Mouse (Mus musculus): ENCODE measurements around the gene Prkn. TPM values are rescaled to one million over a fixed set of nuclear protein-coding genes. Genes with fewer than 3 reads are reported as not detected.
"Not testable (repeated sequence)": the region's sequence is repeated elsewhere in the genome, so short reads cannot be mapped to it uniquely, and the experiment has no call there.

Prkn gene
- polyA plus RNA-seq, 1 experiment from 2014 or later: 2.4 TPM

DNA sequence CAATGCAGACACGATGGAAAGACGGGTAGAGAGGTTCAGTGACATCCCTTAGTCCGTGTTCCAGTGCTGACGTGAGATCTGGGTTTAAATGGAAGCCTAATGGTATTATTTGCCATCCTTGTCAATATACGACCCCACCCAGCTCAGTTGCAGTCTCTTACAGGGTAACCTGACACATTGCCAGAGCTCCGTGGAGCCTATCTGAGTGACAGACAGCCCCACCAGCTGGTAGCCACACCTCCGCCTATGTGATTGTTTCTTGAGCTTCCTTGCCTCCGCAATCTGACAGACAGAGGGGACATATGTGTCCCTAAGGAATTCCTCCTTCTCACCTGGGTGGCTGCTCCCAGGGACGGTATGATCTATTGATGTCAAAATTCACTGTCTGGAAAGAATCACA lies 1141.5 kb downstream of the Prkn start:
- no peaks in the 10 kb centered on the region for H3K9me3 ChIP-seq (replicated peaks)
- WGBS: 71% methylated on average over 9 of the region's 9 CpGs
- H3K4me3 ChIP-seq: no peak overlapping the region
- H3K27ac ChIP-seq: no peak overlapping the region
- no peak overlapping the region for H3K9ac ChIP-seq
- no peaks in the 10 kb centered on the region for H3K36me3 ChIP-seq
- H3K4me2 ChIP-seq (replicated peaks): no peak overlapping the region
- peaks cover 12% of the 10 kb centered on the region for H3K4me1 ChIP-seq
- no peak for ATAC-seq (ENCODE audit: low FRiP score)
- no peaks in the 10 kb centered on the region; the same call in 1 of the 2 replicates for H3K27me3 ChIP-seq

DNA sequence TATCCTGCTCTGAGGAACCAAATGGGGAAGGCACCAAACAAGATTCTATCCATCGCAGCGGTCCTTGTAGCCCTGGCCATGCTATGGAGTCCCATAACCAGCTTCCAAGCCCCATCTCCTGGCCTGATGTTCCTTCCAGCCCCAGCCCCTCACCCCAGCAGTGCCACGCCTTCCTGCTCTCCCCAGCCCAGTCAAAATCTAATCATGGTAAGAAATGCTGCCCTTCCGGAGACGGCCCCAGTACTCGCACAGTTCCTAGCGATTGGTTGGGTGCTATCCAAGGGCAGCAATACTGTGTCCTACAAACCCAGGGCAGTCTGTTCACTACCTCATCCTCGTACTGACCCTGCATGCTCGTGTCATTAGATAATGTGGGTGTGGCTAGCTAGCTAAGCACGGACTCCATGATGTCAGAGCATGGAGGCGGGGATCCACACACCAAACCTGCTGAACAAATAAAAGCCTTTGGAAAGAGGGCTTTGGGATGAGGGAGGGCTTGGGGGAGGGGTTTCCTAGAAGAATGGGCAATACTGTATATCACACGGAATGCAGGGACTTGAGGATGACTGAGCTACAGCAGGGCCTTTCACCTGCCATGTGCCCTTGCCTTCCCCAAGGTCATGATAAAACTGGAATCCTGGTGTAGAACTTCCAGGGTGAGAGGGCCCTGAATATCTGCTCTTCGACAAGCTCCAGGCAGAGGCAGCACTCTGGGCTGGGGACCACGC lies 1148.1 kb downstream of the Prkn start:
- Histone ChIP-seq H3K4me2 (replicated peaks) (no peak overlapping the region), H3K4me1 (peaks cover 10% of the 10 kb centered on the region), H3K27ac (no peak overlapping the region), H3K36me3 (no peaks in the 10 kb centered on the region), H3K27me3 (no peaks in the 10 kb centered on the region), H3K9me3 (replicated peaks) (no peaks in the 10 kb centered on the region), H3K9ac (no peak overlapping the region), H3K4me3 (no peak overlapping the region)
- ATAC-seq (ENCODE audit: low FRiP score): no peak
- WGBS: 78% methylated on average over 14 of the region's 14 CpGs

- H3K27ac ChIP-seq: no peak overlapping the region
- H3K27me3 ChIP-seq: no peaks in the 10 kb centered on the region
- H3K9me3 ChIP-seq (replicated peaks): no peaks in the 10 kb centered on the region
- H3K4me1 ChIP-seq: peaks cover 10% of the 10 kb centered on the region
- no peak for ATAC-seq (ENCODE audit: low FRiP score)
- 90% methylated on average over 4 of the region's 4 CpGs for WGBS
- no peak overlapping the region for H3K9ac ChIP-seq
- no peak overlapping the region for H3K4me2 ChIP-seq (replicated peaks)
- no peak overlapping the region for H3K4me3 ChIP-seq
- H3K36me3 ChIP-seq: no peaks in the 10 kb centered on the region
Measured at GRCm38 (mm10) chr17:11989296-11989695, 1149.1 kb downstream of the Prkn start.

- Histone ChIP-seq H3K9me3 (replicated peaks) (no peaks in the 10 kb centered on the region), H3K4me1 (peaks cover 10% of the 10 kb centered on the region), H3K27ac (peak overlapping the region; percentile 66), H3K27me3 (no peaks in the 10 kb centered on the region), H3K9ac (no peak overlapping the region), H3K36me3 (no peaks in the 10 kb centered on the region), H3K4me3 (no peak overlapping the region), H3K4me2 (replicated peaks) (no peak overlapping the region)
- ATAC-seq (ENCODE audit: low FRiP score): no peak
- WGBS: 63% methylated on average over 11 of the region's 11 CpGs
Measured at GRCm38 (mm10) chr17:11990386-11991087, 1150.4 kb downstream of the Prkn start.

GRCm38 (mm10) chr17:11993249-11993648 lies 1153.1 kb downstream of the Prkn start:
- 32% methylated on average over 8 of the region's 8 CpGs for WGBS
- Histone ChIP-seq H3K4me3 (no peak overlapping the region), H3K27me3 (no peaks in the 10 kb centered on the region), H3K9me3 (replicated peaks) (no peaks in the 10 kb centered on the region), H3K27ac (no peak overlapping the region), H3K4me2 (replicated peaks) (no peak overlapping the region), H3K36me3 (no peaks in the 10 kb centered on the region), H3K9ac (no peak overlapping the region), H3K4me1 (peaks cover 10% of the 10 kb centered on the region)
- ATAC-seq (ENCODE audit: low FRiP score): no peak

GRCm38 (mm10) chr17:11994252-11994651 lies 1154.1 kb downstream of the Prkn start:
- H3K36me3 ChIP-seq: no peaks in the 10 kb centered on the region

DNA sequence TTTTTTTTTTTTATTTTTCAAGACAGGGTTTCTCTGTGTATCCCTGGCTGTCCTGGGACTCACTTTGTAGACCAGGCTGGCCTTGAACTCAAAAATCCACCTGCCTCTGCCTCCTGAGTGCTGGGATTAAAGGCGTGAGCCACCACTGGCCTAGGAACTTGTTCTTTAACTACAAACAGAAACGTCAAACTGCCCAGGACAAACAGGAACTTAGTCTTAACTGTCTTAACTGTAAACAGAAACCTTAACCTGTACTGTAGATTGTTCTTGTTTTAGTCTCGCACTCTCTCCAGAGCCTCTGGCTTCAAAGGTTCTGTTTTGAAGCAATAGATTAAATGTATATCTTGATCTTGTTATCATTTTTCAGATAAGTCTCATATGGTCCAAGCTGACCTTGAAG lies 1154.6 kb downstream of the Prkn start:
- not testable (repeated sequence) for ATAC-seq (ENCODE audit: low FRiP score); H3K9me3 ChIP-seq (replicated peaks); H3K4me1 ChIP-seq; H3K9ac ChIP-seq; H3K27me3 ChIP-seq; H3K4me2 ChIP-seq (replicated peaks); H3K36me3 ChIP-seq; H3K4me3 ChIP-seq; H3K27ac ChIP-seq
- 87% methylated on average over 3 of the region's 3 CpGs for WGBS

More at GRCm38 (mm10) chr17:11994252-11994651, 1154.1 kb downstream of the Prkn start:
- no peak for ATAC-seq (ENCODE audit: low FRiP score)
- H3K4me1 ChIP-seq: peaks cover 10% of the 10 kb centered on the region
- H3K9ac ChIP-seq: no peak overlapping the region
- H3K27me3 ChIP-seq: no peaks in the 10 kb centered on the region
- H3K4me2 ChIP-seq (replicated peaks): no peak overlapping the region
- no peak overlapping the region for H3K4me3 ChIP-seq
- no peak overlapping the region for H3K27ac ChIP-seq
- WGBS: 81% methylated on average over 3 of the region's 3 CpGs
- no peaks in the 10 kb centered on the region for H3K9me3 ChIP-seq (replicated peaks)

- no peak overlapping the region for H3K9ac ChIP-seq
- H3K4me2 ChIP-seq (replicated peaks): no peak overlapping the region
- H3K9me3 ChIP-seq (replicated peaks): no peaks in the 10 kb centered on the region
- no peaks in the 10 kb centered on the region for H3K36me3 ChIP-seq
- H3K27me3 ChIP-seq: no peaks in the 10 kb centered on the region
- H3K4me1 ChIP-seq: peaks cover 7% of the 10 kb centered on the region
- no peak overlapping the region for H3K27ac ChIP-seq
- H3K4me3 ChIP-seq: no peak overlapping the region
- no peak for ATAC-seq (ENCODE audit: low FRiP score)
- WGBS: 83% methylated on average over 3 of the region's 3 CpGs
Measured at GRCm38 (mm10) chr17:11995522-11995921, 1155.3 kb downstream of the Prkn start.

- Histone ChIP-seq H3K36me3 (no peaks in the 10 kb centered on the region), H3K9ac (no peak overlapping the region), H3K4me1 (peaks cover 3% of the 10 kb centered on the region; the same call in 1 of the 2 replicates), H3K4me3 (no peak overlapping the region), H3K9me3 (replicated peaks) (no peaks in the 10 kb centered on the region), H3K27ac (no peak overlapping the region), H3K27me3 (no peaks in the 10 kb centered on the region), H3K4me2 (replicated peaks) (no peak overlapping the region)
- no peak for ATAC-seq (ENCODE audit: low FRiP score)
- 58% methylated on average over 9 of the region's 9 CpGs for WGBS
Measured at GRCm38 (mm10) chr17:11996311-11996710, 1156.1 kb downstream of the Prkn start.

GRCm38 (mm10) chr17:12000285-12000684 lies 1160.1 kb downstream of the Prkn start:
- Histone ChIP-seq H3K9ac (no peak overlapping the region), H3K4me3 (no peak overlapping the region), H3K4me1 (no peaks in the 10 kb centered on the region), H3K9me3 (replicated peaks) (no peaks in the 10 kb centered on the region), H3K27ac (no peak overlapping the region), H3K36me3 (no peaks in the 10 kb centered on the region), H3K4me2 (replicated peaks) (no peak overlapping the region), H3K27me3 (no peaks in the 10 kb centered on the region)
- WGBS: 68% methylated on average over 9 of the region's 9 CpGs
- no peak for ATAC-seq (ENCODE audit: low FRiP score)

DNA sequence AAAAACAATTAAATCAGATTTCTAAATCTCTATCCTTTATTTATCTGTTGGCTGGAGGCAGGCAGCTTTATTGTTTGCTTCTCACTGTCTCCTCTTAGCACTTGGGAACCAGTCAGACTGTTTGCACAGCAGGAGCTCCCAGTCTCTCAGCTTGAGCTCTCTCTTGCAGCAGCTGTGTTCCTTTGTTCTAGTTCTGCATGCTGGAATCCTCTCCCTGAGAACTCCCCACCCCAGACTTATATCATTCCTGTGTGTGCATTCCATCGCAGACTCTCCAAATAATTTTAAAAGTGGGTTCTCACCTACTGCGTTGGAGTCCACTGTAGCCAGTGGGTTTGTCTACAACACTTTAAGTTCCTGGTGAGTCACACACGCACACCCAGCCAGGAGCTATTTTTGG lies 1181.1 kb downstream of the Prkn start:
- no peak overlapping the region for H3K4me2 ChIP-seq (replicated peaks)
- no peaks in the 10 kb centered on the region for H3K36me3 ChIP-seq
- no peak overlapping the region for H3K9ac ChIP-seq
- H3K27me3 ChIP-seq: no peaks in the 10 kb centered on the region
- ATAC-seq (ENCODE audit: low FRiP score): no peak
- H3K4me3 ChIP-seq: no peak overlapping the region
- no peaks in the 10 kb centered on the region for H3K4me1 ChIP-seq
- WGBS: 53% methylated on average over 3 of the region's 3 CpGs
- H3K9me3 ChIP-seq (replicated peaks): peaks cover 11% of the 10 kb centered on the region; the same call in 1 of the 2 replicates
- no peak overlapping the region for H3K27ac ChIP-seq

GRCm38 (mm10) chr17:12029362-12029761 lies 1189.2 kb downstream of the Prkn start:
- Histone ChIP-seq H3K4me2 (replicated peaks) (peak overlapping the region; percentile 24; the same call in 1 of the 2 replicates), H3K27ac (no peak overlapping the region; the same call in 1 of the 2 replicates), H3K4me3 (no peak overlapping the region), H3K36me3 (no peaks in the 10 kb centered on the region), H3K9me3 (replicated peaks) (no peaks in the 10 kb centered on the region), H3K9ac (no peak overlapping the region), H3K4me1 (peaks cover 20% of the 10 kb centered on the region), H3K27me3 (no peaks in the 10 kb centered on the region)
- WGBS: 82% methylated on average over 5 of the region's 5 CpGs
- 0 out of 2 replicates have a peak, but pooled peaks have one; percentile 5 for ATAC-seq (ENCODE audit: low FRiP score)

All from hindbrain, embryonic 12.5 days (tissue).